Mouse (Mus musculus): Measurements from ENCODE around the gene Deup1. TPM values are rescaled to one million over a fixed set of nuclear protein-coding genes. Genes with fewer than 3 reads are reported as not detected.

The Deup1 gene
- under 1 TPM in 1 of 4 experiments, not detected in 3; 0.09 TPM for total RNA-seq (2022)

GRCm38 (mm10) chr9:15627785-15628287 is at the start of gene Deup1:
Gene Deup1, minus strand, starts transcription at chr9:15627933.
- no peak for DNase-seq (ENCODE audit: low spot score in 2 of 2)

- DNase-seq (ENCODE audit: low spot score in 2 of 2), result no peak
These were observed 44.5 kb upstream of the Deup1 start for GRCm38 (mm10) chr9:15672251-15672650.

DNA sequence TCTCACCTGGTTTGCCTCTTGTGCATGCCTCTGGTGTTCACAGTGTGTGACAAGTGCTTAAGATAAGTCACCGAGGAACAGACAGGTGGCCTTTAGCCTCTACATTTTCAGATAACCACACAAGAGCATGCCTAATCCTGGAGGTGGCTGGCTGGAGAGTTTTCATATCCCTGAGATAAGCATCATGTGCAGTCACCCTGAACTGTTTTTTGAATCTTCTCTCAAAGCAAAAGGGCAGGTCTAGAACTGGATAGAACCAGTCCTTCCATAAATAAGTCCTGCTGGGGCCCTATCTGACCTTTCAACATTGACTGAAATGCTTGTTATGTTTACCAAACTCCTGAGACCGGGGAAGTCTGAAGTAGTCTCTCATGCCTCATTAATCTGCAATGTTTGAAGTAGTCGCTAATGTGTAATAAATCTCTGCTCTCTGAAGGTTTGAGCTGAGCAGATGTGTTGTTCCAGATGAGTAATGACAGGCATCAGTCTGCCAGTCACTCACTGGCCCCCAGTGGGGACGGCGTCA is 42.3 kb upstream of the Deup1 start:
- no peak for DNase-seq (ENCODE audit: low spot score in 2 of 2)

DNA sequence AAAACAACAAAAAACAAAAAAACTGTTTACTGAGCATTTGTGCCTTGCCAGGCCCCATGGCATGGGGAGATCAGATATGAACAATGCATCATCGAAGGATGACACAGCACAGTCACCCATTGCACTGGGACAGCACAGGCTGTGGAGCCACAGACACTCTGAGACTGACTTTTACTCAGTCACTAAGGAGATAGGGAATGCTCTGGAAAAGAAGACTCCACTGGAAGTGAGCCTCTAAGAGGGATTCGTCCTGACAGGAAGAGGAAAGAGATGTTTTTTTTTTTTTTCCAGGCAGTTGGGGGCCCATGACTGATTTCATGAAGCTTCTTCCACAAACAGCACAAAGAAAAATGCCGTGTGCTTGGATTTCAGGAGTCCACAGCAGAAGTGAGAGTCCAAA is 41.7 kb upstream of the Deup1 start:
- no peak for DNase-seq (ENCODE audit: low spot score in 2 of 2)

GRCm38 (mm10) chr9:15664606-15665005 is 36.9 kb upstream of the Deup1 start:
- no peak for DNase-seq (ENCODE audit: low spot score in 2 of 2)

DNA sequence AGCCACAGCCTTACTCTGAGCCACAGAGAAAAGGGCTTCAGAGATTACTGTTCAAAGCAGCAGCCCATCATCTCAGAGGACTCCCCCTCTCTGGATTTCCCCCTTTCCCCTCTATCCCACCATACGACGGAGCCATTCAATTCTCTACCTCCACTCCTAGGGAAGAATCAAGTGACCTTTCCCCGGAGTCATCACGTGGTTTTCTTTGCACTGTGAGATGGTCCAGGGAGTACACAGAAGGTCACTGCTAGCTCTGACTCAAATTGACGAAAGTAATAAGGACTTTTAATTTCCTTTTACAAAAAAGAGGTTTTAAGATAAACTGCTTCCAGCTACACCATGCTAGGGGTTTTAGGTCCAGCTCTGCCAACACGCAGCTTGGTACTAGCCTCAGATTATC is 31.3 kb upstream of the Deup1 start:
- no peak for DNase-seq (ENCODE audit: low spot score in 2 of 2)

DNA sequence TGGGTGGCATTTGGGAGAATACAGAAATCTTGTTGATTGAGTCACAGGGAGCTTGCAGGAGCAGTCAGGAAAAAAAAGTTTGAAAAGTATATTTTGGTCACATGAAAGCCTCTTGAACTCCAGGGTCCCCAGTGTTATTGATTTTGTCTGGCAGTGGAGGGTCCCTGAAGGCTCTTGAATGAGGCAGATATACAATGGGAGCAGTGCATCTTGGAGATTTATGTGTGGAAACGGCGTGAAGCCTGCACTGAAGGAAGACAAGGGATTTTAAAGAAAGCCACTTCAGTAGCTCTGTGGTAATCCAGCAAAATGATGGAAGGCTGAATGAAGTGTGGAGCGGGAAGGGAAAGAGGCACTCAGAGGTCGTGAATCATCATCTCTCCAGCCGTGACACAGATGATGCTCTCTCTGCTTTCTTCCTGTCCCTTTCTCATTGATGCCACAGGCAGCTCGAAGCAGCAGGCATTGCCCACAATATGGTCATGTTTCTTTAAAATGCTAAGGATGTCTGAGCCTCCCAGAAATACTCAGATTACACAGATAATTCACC is 30.6 kb upstream of the Deup1 start:
- DNase-seq (ENCODE audit: low spot score in 2 of 2), result no peak

- DNase-seq (ENCODE audit: low spot score in 2 of 2), result no peak
These were observed 25.3 kb upstream of the Deup1 start for GRCm38 (mm10) chr9:15653036-15653435.

DNA sequence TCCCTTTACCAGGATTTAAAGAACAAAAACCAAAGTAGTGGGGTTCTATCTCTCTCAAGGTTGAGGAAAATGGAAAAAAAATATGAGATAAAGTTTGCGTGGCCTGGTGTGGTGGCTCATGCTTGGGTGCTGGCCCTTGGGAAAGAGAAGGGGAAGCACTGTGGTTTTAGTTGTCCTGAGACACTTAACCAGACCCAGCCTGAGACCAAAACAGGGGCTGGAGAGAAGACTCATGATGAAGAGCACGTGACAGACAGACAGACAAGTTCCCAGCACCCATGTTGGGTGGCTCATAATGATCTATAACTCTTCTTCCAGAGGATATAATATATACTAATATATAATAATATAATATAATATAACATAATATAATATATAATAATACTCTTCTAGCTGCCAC is 22.2 kb upstream of the Deup1 start:
- no peak for DNase-seq (ENCODE audit: low spot score in 2 of 2)

GRCm38 (mm10) chr9:15627384-15627783 is 349 bp downstream of the Deup1 start:
- no peak for DNase-seq (ENCODE audit: low spot score in 2 of 2)

- no peak for DNase-seq (ENCODE audit: low spot score in 2 of 2)
These were observed 3.0 kb downstream of the Deup1 start for GRCm38 (mm10) chr9:15624739-15625138.

DNA sequence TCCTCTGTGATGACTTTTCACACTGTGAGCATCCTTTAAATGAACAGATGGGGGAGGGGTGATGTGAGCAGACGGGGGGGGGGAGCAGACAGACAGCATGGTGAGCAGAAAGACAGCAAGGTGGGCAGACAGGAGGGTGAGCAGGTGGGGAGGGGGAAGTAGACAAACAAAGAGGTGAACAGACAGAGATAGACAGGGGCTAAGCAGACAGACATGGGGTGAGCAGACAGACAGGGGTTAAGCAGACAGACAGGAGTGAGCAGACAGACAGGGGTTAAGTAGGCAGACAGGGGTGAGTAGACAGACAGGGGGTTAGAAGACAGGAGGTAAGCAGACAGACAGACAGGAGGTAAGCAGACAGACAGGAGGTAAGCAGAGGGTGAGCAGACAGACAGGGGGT is 8.0 kb downstream of the Deup1 start:
- DNase-seq (ENCODE audit: low spot score in 2 of 2), result no peak

DNA sequence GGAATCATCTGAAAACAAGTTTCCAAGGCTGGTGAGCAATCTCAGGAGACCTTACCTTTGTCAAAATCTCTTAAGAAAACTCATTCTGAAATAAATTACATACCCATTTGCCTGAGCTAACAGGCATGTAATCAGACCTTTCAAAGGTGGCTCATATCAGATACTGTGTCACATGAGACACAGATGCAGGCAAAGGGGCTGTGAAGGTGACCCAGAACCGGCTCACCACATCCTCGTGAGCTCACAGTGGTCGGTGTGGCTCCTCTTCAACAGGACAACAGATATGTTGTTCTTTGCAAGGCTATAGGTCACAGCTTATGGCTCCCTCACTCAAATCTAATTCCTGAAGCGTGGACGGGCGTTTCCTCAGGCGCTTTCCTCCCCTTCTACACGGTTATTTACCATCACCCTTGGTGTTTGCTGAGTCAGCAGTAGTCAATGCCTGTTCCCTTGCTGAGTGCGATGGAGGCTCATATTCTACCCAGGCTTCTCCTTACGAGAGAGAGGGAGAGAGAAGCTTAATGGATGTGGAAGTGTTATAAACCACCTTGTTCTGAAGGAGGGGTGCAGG is 8.6 kb downstream of the Deup1 start:
- DNase-seq (ENCODE audit: low spot score in 2 of 2), result no peak

- DNase-seq (ENCODE audit: low spot score in 2 of 2), result no peak
These were observed 10.7 kb downstream of the Deup1 start for GRCm38 (mm10) chr9:15617061-15617460.

DNA sequence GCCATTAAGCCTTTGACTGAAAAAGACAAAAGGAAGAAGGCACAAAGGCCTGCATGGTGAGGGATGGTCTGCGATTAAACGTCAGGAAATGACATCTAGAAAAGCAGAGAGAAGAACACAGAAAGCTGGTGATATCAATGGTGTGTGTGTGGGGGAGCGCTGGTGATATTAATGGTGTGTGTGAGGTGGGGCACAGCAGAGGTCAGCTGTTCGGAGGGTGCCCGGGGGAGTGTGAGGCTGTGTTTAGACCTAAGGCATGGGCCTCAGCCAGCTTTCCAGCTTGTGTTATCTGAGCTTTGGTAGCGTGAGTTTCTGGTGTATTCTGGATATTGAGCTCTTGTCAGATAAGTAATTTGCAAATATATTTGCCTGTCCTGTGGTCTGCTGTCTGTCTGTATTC is 11.3 kb downstream of the Deup1 start:
- no peak for DNase-seq (ENCODE audit: low spot score in 2 of 2)

DNA sequence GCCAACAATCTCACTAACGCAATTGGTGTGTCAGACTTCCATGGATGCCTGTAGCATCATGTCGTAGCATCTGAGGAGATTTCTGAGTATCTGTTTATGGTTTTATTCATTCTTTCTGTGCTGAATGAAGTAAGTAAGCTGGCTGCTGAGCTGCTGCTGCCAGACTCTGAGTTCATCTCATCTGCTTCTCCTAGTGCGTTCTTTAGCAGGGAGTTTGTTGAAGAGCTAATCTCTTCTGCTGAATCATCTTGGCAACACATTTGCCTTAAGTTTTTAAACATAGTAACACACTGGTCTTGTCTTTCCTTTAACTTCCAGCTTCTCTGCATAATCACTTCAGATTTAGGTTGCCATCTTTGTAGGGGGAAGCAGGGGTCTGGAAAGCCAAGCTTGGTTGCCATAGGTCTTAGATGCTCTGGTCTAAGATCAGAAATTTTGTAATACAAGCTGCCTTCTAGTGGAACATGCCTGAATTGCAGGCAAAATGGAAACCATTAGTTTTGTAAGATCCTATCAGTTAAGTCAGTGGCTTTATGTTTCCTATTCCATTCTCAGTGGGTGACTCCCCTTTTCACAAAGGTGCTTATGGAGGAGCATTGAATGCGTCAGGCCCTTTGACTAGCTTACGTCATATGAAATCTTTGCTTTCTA is 18.3 kb downstream of the Deup1 start:
- DNase-seq (ENCODE audit: low spot score in 2 of 2), result no peak

DNA sequence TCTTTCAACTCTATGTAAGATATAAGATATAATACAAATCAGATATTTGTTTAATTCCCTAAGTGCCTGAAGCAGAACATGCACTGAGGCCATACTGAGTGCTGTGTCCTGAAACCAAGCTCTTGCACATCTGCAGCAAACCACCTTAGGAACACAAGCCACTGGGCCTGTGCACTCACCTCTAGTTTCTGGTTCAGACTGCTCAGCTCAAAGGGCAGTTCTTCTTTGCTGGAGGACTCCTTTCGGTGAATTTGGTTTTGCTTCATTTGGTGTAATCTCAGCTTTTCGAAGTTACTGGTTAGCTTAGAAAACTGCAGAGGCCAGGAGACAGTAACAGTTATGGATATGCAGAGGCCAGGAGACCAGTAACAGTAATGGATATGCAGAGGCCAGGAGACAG is 20.1 kb downstream of the Deup1 start:
- no peak for DNase-seq (ENCODE audit: low spot score in 2 of 2)

DNA sequence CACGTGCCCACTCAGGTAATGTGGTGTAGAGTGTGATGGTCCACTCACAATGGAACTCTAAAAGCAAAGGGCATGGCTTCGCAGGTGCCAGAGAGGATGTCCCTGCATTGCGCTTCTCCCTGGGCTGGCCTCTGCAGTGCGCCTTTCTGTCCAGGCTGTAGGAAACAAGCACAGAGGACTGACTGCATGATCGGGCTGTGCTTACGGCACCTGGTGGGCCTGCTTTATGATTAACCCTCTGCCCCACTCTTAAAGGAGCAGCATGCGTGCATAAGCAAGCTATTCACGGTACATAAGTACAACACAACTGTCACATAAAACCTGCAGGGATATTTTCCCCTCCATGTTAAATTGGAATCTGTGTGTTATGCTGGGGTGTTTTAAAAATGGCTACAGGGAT is 24.6 kb downstream of the Deup1 start:
- no peak for DNase-seq (ENCODE audit: low spot score in 2 of 2)

DNA sequence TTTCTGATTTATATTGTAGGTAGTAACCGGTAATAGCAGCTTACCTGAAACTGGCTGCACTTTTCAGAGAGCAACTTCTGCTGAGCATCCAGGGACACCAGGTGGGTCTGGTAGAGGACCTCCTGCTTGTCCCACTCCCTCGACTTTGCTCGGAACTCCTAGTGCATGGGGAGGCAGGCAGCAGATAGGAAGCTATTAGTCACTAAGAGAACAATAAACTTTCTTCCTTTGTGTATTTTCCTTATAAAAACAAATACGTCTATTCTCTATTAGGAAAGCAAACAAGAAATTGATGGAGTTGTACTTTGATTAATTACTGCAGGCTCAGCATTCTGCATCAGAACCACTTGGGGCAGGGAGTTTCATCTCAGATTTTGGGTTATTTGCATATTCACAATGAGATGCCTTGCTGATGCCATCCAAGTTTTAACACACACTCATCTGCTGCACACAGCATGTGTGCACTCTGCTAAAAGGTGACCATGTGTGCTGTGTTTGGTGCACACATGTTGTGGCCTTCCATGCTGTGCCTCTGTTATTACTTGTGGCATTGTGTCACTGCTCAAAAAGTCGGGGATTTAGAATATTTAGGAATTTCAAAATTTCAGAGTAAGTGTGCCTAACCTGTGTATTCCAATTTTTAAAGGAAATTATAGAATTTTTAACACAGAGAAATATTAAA is 26.7 kb downstream of the Deup1 start:
- no peak for DNase-seq (ENCODE audit: low spot score in 2 of 2)

DNA sequence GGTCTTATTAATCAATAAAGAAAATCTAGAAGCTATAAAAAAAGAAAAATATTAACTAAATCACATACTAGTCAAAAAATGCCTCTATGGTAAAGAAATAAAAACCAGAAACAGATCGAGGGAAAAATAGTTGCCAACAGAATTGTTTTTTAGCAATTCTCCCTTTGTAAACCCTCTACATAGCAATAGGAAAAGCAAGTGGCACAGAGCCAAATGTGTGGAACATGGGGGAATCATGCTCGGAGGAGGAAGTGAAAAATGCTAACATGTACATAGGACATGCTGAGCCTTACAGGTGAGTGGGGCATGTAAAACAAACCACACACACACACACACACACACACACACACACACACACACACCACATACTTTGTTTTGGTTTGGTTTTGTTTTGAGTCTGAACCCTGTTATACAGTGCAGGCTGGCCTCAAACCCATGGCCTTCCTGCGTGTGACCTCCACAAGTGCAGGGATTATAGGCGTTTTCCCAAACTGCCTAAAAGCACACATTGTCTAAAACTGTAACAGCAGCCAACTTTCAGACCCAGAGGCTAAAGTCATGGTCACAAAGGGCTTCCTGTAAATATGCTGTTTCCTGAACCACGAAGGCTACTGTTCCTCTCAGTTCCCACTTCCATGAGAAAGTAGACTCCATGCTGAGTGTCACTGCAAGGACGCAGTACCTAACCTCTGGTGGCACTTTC is 27.4 kb downstream of the Deup1 start:
- DNase-seq (ENCODE audit: low spot score in 2 of 2), result no peak

DNA sequence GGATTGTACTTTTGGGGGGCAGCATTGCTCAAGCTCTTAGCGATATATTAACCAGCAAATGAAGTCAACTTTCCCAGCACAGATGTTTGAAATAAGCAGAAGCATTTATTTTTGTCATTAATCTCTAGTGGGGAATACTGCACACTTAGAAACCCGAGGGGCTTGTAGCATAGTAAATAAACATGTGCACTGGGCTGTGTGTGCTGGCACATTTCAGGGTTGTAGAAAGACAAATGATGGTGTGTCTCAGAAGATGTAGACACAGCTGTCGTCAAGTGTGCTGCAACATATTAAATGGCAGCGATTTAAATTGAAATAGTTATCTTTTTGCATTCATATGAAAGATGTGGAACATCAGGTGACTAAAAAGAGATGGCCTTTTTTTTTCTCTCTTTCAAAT is 31.1 kb downstream of the Deup1 start:
- no peak for DNase-seq (ENCODE audit: low spot score in 2 of 2)

DNA sequence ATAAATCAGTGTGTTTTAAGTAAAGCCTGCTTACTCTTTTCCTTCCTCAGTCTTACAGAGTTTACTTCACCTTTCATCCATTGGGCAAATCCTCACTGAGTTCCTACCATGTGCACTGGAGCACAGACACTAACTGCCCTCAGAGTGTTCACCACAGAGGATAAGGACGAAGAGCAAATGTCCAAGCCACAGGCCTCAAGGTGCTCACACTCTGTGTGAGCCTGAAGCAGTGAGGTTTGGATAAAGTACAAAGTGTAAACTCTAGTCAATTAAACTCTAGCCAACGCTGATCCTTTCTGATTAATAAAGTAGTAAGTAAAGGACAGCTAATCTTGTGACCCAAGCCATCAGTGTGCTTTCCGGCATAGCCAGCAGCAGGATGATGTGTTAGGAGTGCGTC is 33.6 kb downstream of the Deup1 start:
- no peak for DNase-seq (ENCODE audit: low spot score in 2 of 2)
